Mouse (Mus musculus) megakaryocyte, embryonic 14.5 days (primary cell): Measurements from ENCODE around the gene Tmem60. TPM values are rescaled to one million over a fixed set of nuclear protein-coding genes. Genes with fewer than 3 reads are reported as not detected.

Experiments used
- H3K27me3 ChIP-seq: replicated peaks from 2 replicates; pipeline ENCODE3; 2012; ENCODE audit warnings: inconsistent platforms
- H3K36me3 ChIP-seq: replicated peaks from 2 replicates; pipeline ENCODE3; 2012; ENCODE audit warnings: low read length, inconsistent platforms, mixed read lengths
- H3K4me1 ChIP-seq: 2 replicates; pipeline ENCODE4 v1.6.1; 2012; ENCODE audit warnings: inconsistent platforms
- H3K4me3 ChIP-seq: replicated peaks from 2 replicates; pipeline ENCODE3; 2012; ENCODE audit warnings: moderate library complexity, mild to moderate bottlenecking, inconsistent platforms
- H3K9me3 ChIP-seq: 2 replicates; pipeline ENCODE4 v1.6.1; 2012; ENCODE audit warnings: inconsistent platforms
- FLI1 ChIP-seq: IDR thresholded peaks from 2 replicates; pipeline ENCODE4 v1.6.1; 2012; ENCODE audit warnings: low read length, inconsistent platforms, mixed read lengths
- GATA1 ChIP-seq: IDR thresholded peaks from 3 replicates; pipeline ENCODE4 v1.6.1; 2012; ENCODE audit warnings: mixed read lengths, low read length, inconsistent platforms, borderline replicate concordance
- polyA plus RNA-seq: library from polyadenylated mRNA; stranded (reverse); fragments of >175 nt; gene quantifications from 2 replicates; pipeline ENCODE4 v1.2.3, GENCODE M21; 2012; ENCODE audit warnings: low replicate concordance; ENCODE audit not compliant: insufficient read depth

The Tmem60 gene
- polyA plus RNA-seq, 1 experiment, result 3.9 TPM

DNA sequence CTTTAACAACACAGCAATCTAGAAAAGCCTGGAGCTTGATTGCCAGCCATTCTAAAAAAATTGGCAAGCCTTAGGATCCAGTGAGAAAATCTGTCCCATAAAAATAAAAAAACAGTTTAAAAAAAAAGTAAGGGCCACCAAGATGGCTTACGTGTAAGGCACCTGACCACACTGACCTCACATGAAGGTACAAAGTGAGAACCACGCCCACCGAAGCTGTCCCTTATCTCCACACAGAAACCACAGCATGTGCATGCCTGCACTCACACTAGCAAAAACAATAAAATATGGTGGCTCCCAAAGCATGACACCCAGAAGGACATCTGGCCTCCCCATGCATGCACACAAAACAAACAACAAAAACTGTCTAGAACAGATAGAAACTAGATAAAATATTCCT is 49.3 kb downstream of the Tmem60 start:
- no peak overlapping the region for H3K4me3 ChIP-seq
- H3K4me1 ChIP-seq, result peaks cover 77% of the 10 kb centered on the region
- peaks cover 45% of the 10 kb centered on the region for H3K36me3 ChIP-seq
- no peaks in the 10 kb centered on the region for H3K27me3 ChIP-seq
- no peaks in the 10 kb centered on the region for H3K9me3 ChIP-seq
- TF ChIP-seq GATA1 (no peak), FLI1 (no peak)

DNA sequence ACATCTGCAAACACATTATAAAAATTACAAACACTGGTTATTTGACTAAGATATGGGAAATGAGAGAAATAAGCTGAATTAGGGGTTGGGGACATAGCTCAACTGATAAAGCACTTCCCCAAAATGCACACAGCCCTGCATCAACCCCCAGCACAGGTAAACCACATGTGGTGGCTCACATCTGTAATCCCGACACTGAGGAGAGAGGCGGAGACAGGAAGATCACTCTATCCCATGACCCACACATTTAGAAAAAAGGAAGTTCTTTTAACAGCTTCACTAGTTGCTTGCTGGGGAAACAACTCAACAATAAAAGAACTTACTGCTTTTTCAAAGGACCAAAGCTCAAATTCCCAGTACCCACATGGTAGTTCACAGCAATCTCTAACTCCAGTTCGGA is 50.6 kb downstream of the Tmem60 start:
- TF ChIP-seq GATA1 (no peak), FLI1 (no peak)
- Histone ChIP-seq H3K4me3 (peak overlapping the region; percentile 72), H3K9me3 (no peaks in the 10 kb centered on the region), H3K27me3 (no peaks in the 10 kb centered on the region), H3K36me3 (peaks cover 38% of the 10 kb centered on the region), H3K4me1 (peaks cover 86% of the 10 kb centered on the region)

DNA sequence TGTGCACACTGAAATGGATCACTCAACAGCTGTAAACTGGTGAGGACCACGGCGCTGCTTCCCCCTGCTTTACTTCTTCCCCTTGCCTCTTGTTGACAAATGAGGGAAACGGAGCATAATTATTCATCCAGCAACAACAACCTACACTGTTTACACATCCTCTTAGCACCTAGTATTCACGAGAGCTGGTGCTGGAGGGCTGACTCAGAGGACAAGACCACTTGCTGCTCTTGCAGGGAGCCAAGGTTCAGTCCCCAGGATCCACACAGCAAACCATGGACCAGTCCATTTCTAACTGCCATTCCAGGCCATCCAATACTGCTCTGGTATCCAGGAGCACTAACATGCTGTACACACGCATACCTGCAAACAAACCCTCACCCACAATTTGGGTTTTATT is 53.9 kb downstream of the Tmem60 start:
- TF ChIP-seq FLI1 (no peak), GATA1 (no peak)
- Histone ChIP-seq H3K4me1 (peaks cover 92% of the 10 kb centered on the region), H3K4me3 (peak overlapping the region; percentile 78)

More for the DNA sequence above, 53.9 kb downstream of the Tmem60 start:
- Histone ChIP-seq H3K27me3 (no peaks in the 10 kb centered on the region), H3K36me3 (peaks cover 50% of the 10 kb centered on the region), H3K9me3 (no peaks in the 10 kb centered on the region)

Other genes with a start within 250 kb of the Tmem60 start
- 1.0 and 1.5 TPM in 2 replicates for gene Phtf2, start 67 bp upstream of the Tmem60 start, polyA plus RNA-seq
- 15.8 and 22.7 TPM in 2 replicates for gene Rsbn1l, start 74.2 kb downstream of the Tmem60 start, polyA plus RNA-seq
- gene Ptpn12, start 173.7 kb downstream of the Tmem60 start, polyA plus RNA-seq, result 20.9 and 34.8 TPM in 2 replicates